Mouse (Mus musculus) left cerebral cortex, adult 18-20 months (tissue): ENCODE measurements around the gene Zfyve19. TPM values are rescaled to one million over a fixed set of nuclear protein-coding genes. Genes with fewer than 3 reads are reported as not detected.

Source experiments
- DNase-seq, 2 experiments: peaks; one replicate each; pipeline ENCODE4 v3.0.0; 2021 to 2022; ENCODE audit warnings: low spot score in 2 of 2, mixed read lengths in 1 of 2
- long read RNA-seq, 2 experiments: library from polyadenylated mRNA; stranded (forward); transcript quantifications; one replicate each; pipeline ENCODE4 v2.0.0; 2021
- total RNA-seq, 2 experiments: library from RNA; stranded (reverse); gene quantifications; 2 replicates each; pipeline ENCODE4 v1.2.3; 2021

Gene Zfyve19
- 10 to 100 TPM; 24.2 to 37.3 TPM for total RNA-seq
- long read RNA-seq, experiment 1, transcript Zfyve19-201 (11 exons, 2,008 nt) = major isoform, 9 of 22 reads
- long read RNA-seq, experiment 1, partial matches to known transcripts = 0 of 22 reads
- long read RNA-seq, experiment 1, other reads (novel, unspliced or antisense) = 13 of 22 reads
- long read RNA-seq, experiment 2, transcript Zfyve19-201 (11 exons, 2,008 nt) = major isoform, 7 of 19 reads
- long read RNA-seq, experiment 2, partial matches to known transcripts = 0 of 19 reads
- long read RNA-seq, experiment 2, other reads (novel, unspliced or antisense) = 12 of 19 reads

DNA sequence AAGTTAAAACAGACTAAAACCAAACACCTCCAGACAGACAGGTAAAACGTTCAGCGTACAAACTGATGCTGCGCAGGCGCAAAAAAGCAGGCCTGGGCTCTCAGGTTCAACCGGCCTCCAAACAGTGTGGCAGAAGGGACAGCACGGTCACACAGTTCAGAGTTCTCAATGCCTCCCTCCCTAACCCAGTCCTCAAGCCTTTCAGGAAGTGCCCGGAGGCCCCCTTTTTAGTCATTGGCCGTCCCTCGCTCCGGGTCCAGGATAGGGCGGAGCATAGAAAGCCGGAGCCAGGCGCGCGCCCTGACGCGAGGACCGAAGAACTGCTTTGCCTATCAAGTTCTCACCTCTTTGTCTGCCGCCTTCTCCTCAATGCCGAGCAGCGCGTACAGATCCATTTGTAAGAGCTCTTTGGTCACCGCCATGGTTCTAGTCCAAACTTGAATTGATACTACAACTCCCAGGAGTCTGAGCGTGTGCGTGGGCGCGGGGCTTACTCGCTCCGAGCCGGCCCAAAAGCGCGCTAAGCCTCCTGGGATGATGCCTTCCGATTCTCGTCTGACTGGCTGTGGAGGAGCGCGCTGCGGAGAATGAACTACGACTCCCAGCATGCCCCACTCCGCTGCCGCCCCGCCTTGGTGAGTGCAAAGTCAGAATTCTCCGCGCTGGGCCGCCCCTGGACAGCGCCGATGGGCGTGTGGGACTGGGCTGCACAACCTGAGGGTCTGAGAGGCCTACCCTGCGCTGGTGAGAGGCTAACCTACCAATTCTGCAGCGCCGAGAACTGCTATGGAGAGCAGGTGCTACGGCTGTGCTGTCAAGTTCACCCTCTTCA, at the start of gene Zfyve19, which contains the start of gene Dnajc17:
Zfyve19 (plus strand) TSS at position 274 of the 832 bp plus-strand sequence.
Dnajc17 (minus strand) TSS at position 452 of the 832 bp plus-strand sequence.
- peak; percentile 97 to 98 for DNase-seq

DNA sequence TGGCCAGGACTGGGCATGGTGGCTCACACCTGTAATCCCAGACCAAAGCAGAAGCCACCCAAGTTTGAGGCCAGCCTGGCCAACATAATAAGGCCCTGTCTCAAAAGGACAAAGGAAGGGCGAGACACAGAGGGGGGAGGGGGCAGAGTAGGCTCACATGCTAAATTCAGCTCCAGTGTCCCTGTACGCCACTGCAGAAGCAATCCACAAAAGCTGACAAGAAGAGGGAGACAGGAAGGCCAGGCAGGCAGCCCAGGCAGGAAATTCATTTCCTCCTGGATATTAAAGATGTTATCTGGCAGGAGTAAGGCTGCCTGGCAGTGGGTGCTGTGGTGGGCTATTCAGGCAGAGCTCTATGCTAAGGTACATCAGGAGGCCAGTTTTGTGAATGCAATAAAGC, 47.2 kb upstream of the Zfyve19 start:
- no peak for DNase-seq

DNA sequence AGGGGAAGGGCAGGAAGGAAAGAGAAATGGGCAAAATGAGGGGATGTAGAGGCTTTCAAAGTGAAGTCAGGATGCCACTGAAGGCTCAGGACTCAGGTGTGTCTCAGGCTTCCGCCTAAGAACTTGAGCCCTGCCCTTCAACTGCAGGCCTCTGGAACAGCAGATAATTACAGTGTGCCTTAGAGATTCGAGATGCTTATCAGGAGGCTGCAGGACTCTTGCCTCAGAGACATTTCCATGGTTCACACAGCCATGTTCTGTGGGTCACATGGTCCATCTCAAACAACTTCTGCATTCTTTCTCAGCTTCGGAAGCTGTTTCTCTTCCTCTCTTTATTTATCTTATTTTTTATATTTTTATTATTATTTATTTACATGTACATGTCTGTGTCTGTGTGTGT, 45.3 kb upstream of the Zfyve19 start:
- DNase-seq = no peak

DNA sequence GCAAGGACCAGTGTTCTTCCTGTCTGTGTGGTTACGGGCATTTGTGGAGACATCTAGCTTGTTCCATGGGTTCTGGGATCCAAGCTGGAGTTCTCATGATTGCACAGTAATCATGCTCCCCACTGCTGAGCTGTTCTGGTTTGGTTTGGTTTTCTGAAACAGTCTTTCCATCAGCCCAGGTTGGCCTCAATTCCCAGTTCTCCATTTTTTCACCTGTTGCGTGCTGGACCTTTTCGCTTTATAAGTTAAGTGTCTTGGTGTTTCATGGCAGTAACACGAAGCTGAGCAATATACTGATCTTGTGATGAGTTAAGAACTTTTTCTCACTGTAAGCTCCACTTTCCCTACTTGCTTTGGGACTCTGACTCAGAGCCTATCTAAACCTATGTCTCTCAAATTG, 44.4 kb upstream of the Zfyve19 start:
- DNase-seq = no peak

DNA sequence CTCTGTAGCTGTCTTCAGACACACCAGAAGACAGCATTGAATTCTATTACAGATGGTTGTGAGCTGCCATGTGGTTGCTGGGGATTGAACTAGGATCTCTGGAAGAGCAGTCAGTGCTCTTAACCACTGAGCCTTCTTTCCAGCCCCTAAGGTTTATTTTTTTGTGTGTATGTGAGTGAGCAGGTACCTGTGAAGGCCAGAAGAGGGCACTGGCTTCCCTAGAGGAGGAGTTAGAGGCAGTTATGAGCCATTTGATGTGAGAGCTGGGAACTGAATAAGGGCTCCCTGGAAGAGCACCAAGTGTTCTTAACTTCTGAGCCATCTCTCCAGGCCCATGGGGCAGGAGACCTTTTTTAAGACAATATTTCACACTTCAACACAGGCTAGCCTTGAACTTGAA, 43.0 kb upstream of the Zfyve19 start:
- DNase-seq = no peak

DNA sequence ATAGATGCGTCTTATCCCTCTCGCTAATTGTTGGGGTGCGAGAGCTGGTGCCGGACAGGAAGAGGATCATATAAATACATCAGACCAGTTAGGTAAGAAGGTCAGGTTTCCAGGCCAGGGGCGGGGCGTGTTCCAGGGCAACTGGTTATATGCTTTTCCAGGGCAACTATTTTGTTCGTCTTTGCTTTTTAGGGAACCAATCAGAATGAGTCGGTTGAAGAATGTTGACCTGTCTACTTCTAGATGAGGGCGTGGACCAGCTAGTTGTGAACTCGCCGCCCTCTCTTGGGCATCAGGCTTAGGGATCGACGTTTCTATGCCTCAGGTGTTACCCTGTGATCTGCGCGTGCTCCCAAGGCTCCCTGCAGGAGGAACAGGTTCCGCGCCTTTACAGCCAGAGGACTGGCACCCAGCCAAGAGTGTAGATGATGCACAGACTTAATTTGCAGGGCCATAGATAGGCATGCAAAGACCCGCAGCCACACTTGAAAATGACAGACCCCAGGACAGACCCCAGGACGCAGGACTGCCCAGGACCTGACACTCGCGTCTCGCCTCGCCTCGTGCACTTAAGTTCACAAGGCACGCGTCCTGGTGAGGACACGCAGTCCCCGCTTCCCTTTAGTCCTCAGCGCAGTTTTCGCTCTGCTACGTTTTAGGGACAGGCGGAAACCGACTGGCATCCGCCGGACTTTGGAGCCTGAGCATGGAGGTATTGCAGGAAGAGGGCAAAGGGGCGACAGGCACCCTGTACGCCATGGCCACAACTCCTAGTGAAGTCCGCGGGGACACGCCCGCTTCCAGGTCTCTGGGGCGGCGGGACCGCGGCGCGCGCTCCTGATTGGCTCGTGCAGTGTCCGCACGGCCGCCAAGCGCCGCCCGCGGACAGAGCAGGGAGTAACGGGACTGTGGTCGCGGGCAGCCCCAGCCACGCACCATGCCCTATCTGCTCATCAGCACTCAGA, 41.2 kb upstream of the Zfyve19 start, which contains the start of gene Gchfr:
Gchfr (plus strand) TSS at position 873 of the 965 bp plus-strand sequence.
- peak; percentile 23 to 48 for DNase-seq

DNA sequence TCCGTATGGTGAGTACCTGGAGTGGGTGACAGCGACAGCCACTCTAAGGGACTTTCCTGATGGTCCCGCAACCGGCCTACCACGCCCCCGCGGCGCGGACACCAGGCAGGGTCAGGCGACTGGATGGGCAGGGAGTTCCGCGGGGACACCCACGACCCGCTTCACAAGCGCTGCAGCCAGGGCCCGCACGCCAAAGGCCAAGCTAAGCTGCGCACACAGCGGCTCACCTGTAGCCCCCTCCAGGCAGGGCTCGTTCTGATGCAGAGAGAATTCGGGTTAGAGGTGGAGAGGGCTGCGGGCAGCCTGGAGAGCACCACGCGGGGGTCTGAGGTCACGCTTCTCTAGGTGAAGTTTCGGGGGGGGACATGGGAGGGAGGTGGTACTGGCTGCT, 40.6 kb upstream of the Zfyve19 start:
- no peak for DNase-seq

DNA sequence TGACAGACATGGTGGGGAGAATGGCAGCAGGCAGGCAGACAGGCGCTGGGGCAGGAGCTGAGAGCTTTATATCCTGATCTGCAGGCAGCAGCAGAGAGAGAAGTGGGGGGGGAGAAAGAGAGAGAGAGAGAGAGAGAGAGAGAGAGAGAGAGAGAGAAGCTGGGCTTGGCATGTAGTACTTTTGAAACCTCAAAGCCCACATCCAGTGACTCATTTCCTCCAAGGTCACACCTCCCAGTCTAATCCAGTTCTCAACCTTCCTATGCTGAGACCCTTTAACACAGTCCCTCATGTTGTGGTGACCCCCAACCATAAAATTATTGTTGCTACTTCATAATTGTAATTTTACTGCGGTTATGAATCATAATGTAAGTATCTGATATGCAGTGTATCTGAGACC, 38.1 kb upstream of the Zfyve19 start:
- DNase-seq = no peak

DNA sequence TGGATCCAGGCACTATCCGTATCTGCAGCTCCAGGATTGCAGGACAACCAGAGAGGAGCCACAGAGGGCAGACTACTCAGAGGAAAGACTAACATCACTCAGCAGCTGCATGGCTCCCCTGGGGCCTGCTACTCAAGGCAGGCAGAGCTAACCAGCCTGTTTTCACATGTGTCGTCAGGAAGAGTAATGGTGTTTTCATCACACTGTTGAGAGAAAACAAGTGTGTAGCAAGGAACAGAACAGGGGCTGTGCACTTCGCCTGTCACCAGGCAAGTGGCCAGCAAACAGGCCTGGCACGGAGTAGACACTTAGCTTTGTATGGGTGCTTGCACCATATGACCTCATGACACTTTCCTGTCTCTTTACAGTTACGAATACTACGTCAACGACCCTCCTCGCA, 36.8 kb upstream of the Zfyve19 start:
- no peak for DNase-seq

DNA sequence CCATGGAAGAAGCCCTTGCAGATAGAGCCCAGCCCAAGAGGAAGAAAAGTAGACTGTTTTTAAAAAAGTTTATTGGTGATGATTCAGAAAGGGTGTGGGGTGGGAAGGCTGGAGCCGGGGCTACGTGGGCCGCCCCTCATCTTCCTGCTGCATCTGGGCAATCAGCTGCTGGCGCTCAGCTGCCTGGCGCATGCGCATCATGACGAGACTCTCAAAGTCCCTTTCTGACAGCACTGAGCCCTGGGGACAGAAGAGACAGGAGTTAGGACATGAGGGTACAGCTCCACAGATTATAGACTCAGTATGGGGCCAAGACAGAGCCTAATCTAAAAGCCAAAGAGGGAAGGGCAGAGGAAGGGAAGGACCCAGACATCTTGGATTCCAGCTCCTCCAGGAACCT, 36.0 kb upstream of the Zfyve19 start:
- DNase-seq = no peak

DNA sequence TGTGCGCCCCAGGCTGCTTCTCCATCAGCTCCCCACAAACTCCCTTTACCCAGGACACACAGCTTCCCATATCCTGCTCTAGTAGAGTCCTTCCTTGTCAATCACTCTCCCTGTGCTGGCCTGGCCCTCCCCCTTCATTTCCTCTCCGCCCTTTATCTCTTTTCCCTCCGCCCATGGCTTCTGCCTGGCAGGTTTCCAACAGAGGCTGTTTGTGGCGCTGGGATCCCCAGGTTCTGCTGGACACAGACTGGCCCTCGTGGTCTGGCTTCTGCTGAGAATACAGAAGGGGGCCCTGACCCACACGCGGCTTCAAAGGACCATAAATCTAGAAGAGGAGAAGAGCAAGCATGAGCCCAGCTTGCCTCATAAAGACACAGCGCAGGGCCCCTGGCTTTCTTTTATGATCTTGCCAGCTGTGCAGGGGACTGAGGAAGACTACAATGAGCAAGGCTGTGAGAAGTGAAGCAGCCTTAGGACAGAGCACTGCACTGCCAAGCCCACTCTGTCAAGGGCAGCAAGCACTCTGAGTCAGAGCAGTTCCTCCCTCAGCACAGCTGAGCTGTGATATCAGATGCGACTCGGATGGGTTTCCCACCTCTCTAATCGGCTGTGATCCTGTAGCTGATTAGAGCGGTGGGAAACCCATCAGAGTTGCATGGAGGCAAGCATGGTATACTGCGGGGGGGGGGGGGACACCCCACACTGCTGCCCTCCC, 35.4 kb upstream of the Zfyve19 start:
- DNase-seq = peak in 1 of 2 experiments; percentile 24

DNA sequence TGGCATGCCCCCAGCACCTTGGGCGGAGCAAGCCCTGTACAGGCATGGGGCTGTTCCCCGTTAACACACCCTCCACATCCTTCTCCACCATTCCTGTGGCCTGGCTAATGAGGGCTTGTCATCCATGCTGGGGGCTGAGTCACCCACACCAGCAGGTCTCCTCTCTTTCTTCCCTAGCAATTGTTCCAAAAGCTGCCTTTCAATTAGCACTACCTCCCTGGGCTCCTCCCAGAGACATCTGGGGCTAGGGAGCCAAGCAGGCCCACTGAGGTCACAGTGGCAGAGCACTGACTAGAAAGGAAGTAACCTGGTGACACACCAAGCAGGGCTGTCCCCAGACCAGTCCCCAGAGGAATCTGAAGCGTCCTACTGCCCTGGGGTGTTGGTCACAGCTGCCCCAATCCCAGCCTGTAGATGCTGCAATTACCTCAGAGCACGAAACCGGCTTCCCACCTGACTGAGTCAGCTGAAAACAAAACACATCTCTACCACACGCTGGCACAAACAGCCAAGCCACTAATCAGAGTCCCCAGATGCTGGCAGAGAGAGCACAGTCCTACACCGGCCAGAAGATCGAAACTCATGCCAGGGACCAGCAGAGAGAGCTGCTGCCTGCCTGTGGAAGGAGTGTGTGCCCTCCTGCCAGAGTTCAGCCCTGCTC, 34.3 kb upstream of the Zfyve19 start, which contains the start of gene Gm14137:
Gm14137 (plus strand) TSS at position 519 of the 661 bp plus-strand sequence.
- DNase-seq = no peak

DNA sequence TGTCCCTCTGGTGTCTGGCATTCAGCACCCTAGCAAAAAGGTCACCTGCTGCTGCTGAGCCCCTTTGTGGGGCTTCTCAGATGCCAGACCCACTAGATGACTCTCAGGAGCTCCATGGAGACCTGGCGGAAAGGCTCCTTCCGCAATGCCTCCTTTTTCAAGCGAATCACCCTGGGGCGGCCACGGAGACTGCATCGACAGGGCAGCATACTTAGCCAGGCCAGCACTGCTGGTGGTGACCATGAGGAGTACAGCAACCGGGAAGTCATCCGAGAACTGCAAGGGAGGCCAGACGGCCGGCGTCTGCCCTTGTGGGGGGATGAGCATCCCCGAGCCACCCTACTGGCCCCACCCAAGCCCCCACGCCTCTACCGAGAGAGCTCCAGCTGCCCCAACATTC, 33.6 kb upstream of the Zfyve19 start:
- no peak for DNase-seq

DNA sequence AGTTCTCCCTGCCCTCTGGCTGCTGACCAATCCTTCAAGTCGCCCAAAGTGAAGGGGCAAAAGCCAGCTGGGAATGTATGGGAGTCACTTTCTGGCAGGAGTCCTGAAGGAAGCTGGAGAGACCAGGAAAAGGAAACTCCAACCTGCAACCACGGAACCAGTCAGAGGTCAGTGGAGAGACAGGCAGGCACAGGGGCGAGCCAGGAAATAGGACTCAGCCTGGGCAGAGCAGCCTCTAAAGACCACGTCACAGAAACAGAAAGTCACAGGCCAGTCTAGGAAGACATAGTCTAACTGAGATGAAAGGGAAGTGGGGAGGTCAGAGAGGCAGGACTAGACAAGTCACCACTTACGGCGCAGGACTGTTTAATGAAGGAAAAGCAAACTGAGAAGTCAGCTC, 32.8 kb upstream of the Zfyve19 start:
- no peak for DNase-seq

DNA sequence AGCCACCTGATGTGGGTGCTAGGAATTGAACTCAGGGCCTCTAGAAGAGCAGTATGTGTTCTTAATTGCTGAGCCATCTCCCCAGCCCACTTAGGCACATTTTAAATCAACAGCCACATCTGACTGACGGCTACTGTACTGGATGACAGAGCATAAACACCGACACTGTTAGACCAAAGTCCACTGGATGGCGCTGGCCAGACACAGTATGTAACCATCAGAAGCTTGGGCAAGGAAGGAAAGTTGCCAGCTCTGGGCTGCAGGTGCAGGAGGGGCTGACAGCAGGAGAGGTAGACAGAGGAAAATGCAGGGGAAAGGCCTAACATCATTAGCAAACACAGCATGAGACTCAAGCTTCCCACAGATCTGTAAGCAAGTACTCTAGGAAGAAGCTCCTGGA, 31.7 kb upstream of the Zfyve19 start:
- DNase-seq = no peak

DNA sequence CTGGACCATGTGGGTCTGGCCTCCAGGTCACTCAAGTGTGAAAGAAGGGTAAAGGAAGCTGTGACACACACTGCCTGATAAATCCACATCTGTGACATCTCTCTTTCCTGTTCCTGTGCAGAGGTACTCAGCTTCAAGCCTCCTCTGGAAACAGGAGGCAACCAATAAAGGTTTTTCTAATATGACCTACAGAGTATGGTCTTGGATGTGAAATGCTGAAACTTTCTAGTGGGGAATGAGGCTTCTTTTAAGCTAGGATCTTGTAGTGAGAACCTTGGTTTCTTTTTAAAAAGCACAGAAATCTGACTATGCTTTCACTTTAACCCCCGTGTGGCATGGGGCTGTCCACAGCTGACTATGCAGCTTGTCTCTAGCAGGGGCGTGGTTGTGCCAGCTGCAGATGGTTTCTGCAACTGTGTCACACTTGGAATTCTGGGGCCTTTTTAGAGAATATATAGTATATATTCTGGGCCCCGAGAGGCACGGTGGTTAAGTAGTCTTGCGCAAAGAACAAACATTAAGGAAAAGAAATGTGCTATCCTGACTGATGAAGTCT, 31.0 kb upstream of the Zfyve19 start:
- no peak for DNase-seq

DNA sequence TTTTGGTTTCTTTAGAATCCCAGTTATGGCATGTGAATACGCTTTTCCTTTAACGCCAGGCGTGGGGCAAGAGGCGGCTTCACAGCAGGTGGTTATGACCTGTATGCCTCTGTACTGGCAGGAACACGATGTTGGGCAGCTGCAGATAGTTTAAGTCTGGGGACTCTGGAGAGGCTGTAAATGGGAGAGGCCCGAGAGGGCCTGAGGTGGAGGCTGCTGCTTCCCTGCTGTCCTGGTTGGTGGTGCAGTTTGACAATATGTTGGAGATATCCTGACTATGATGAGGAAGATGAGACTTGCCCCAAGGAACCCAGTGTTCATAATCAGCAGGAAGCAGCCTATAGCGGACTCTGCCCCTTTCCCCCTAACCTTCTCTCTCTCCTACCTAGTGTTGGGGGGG, 25.5 kb upstream of the Zfyve19 start:
- DNase-seq = no peak

DNA sequence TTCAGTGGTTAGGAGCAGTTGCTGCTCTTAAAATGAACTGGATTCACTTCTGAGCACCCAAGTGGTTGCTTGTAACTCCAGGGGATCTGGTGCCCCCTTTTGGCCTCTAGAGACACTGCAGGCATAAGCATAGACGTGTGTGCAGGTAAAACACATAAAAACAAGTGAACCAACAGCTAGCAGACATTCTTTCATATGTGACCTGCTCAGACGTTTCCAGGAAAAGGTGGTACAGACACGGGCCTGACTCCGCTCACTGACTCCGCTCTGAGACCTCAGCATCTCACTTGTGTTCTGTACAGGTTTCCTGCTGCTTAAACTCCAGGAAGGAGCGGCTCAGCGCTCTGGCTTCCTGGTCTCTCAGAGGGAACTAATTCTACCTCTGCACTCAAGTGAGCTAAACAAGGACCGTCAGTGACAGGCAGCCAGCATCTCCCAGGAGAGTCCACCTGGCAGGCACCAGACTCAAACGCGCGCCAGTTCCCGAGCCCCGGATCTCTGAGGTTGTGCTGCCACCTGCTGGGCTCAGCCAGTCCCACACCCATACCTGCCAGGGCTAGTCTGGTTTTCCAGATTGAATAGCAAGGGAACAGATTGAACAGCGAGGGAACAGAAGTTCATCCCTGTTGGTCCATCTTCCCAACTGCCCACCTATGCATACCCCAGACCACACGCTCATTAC, 19.2 kb upstream of the Zfyve19 start:
- peak; percentile 82 to 90 for DNase-seq

DNA sequence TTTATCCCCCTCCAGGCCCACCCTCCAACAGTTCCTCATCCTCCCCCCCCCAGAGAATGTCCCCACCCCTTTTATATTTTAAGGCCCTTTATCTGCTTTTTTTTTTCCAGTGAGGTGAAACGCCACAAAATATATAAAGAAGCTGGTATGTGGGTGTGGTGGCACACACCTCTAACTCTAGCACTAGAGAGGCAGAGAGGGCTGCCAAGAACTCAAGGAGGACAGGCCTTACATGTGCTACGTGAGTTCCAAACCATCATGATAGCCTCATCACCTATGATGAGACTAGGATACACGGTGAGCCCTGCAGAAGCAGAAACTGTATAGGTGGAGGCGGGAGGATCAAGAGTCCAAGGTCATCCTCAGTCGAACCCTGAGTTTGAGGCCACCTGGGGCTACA, 17.4 kb upstream of the Zfyve19 start:
- DNase-seq = no peak
